Mouse (Mus musculus): ENCODE results near the gene Rapgef3.

GRCm38 (mm10) chr15:97811307-97811706, 43.5 kb upstream of the Rapgef3 start:
- TF ChIP-seq EP300 (IDR thresholded peaks at IDR 0.05) (no peak), CTCF (IDR thresholded peaks at IDR 0.05) (no peak)

All from lung, postnatal 0 days (tissue).